Mouse (Mus musculus) liver, postnatal 0 days (tissue): ENCODE measurements at regions not wholly inside any gene's neighbourhood (a gene's known extent, or its start where the extent isn't known, plus 50 kb on each side); places are given as distances from the start of the nearest gene placed in this dataset.

ENCODE experiments used
- CTCF ChIP-seq: sonication (generic); IDR thresholded peaks from 2 replicates; pipeline ENCODE4 v1.5.1; 2016; ENCODE audit warnings: antibody characterized with exemption, low read depth
- EP300 ChIP-seq: IDR thresholded peaks from 2 replicates; pipeline ENCODE4 v1.6.1; 2016; ENCODE audit warnings: antibody characterized with exemption, low read depth, mild to moderate bottlenecking

DNA sequence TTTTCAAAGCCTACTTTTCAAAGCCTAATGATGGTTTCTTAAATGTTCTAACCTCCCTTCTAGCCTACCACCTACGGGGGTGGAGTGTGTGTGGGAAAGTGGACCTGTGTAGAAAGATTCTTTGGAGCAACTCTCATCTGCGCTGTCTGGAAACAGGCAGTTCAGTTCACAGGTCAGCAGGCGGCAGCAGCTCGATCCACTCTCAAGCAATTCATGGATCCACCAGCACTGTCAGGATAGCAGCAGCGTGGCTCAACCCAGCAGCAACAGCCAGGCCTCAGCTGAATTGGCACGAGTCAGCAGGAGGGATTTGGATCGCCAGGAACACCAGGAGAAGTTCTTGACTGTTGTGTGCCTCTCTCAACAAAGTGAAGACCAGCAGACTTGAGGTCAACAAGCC is 53.1 kb upstream of the Lemd2 start:
- no peak for TF ChIP-seq EP300
- TF ChIP-seq CTCF, result peak; percentile 34
